Mouse (Mus musculus) C2C12 (cell line): ENCODE measurements at regions not wholly inside any gene's neighbourhood (a gene's known extent, or its start where the extent isn't known, plus 50 kb on each side); places are given as distances from the start of the nearest gene placed in this dataset.

Experiments used
- H3K27me3 ChIP-seq: one replicate; pipeline ENCODE4 v1.6.1; 2011; ENCODE audit not compliant: control insufficient read depth, insufficient read depth, insufficient read length
- H3K36me3 ChIP-seq: one replicate; pipeline ENCODE4 v1.6.1; 2011; ENCODE audit not compliant: control insufficient read depth, insufficient read depth
- H3K4me3 ChIP-seq: one replicate; pipeline ENCODE4 v1.5.1; 2011; ENCODE audit warnings: mild to moderate bottlenecking, control low read depth; ENCODE audit not compliant: poor library complexity, insufficient read depth, severe bottlenecking
- H3K79me2 ChIP-seq: one replicate; pipeline ENCODE4 v1.6.1; 2011; ENCODE audit not compliant: control insufficient read depth, insufficient read depth
- H3K79me3 ChIP-seq: one replicate; pipeline ENCODE4 v1.6.1; 2011; ENCODE audit warnings: low read depth, control low read depth
- H3ac ChIP-seq: one replicate; pipeline ENCODE3; 2011; ENCODE audit warnings: low read depth; ENCODE audit not compliant: control insufficient read depth, insufficient read length
- CEBPB ChIP-seq: IDR thresholded peaks from one replicate; pipeline ENCODE4 v1.6.1; 2011; ENCODE audit warnings: low read depth, mild to moderate bottlenecking, control low read depth, moderate library complexity
- CTCF ChIP-seq: IDR thresholded peaks from one replicate; pipeline ENCODE4 v1.5.1; 2011; ENCODE audit not compliant: control insufficient read depth, insufficient read depth, insufficient read length
- FOSL1 ChIP-seq: IDR thresholded peaks from one replicate; pipeline ENCODE4 v1.8.0; 2011; ENCODE audit warnings: mild to moderate bottlenecking, low read length; ENCODE audit not compliant: poor library complexity, insufficient read depth, severe bottlenecking
- MAX ChIP-seq: IDR thresholded peaks from one replicate; pipeline ENCODE4 v1.6.1; 2011; ENCODE audit warnings: mild to moderate bottlenecking, control low read depth
- MYOD1 ChIP-seq: IDR thresholded peaks from one replicate; pipeline ENCODE4 v1.6.1; 2011; ENCODE audit warnings: low read depth; ENCODE audit not compliant: control insufficient read depth, insufficient read length
- MYOG ChIP-seq: IDR thresholded peaks from one replicate; pipeline ENCODE4 v1.6.1; 2011; ENCODE audit not compliant: control insufficient read depth, insufficient read length; ENCODE audit errors: extremely low read depth
- USF1 ChIP-seq: IDR thresholded peaks from one replicate; pipeline ENCODE4 v1.6.1; 2011; ENCODE audit warnings: low read depth, mild to moderate bottlenecking, control low read depth, moderate library complexity

DNA sequence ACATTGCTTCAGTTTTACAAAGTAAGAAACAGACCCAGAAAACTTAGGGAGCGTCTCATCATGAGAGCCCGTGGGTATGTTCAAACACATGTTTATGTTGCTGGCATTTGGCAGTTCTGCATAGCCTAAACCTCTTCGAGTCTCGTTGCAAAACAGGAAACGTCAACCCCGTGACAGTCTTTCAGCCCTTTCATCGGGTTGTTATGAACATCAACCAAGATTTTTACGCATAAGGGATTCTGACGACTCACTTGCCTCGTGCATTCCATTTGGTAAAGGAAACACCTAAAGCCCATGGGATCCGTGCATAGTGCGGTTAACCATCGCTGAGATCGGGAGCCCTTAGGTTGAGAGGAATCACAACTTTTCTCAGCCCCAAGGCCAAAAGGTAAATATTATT lies 115.7 kb downstream of the Gpam start:
- H3K79me3 ChIP-seq = no peaks in the 10 kb centered on the region
- H3ac ChIP-seq = no peak overlapping the region
- H3K27me3 ChIP-seq = no peaks in the 10 kb centered on the region
- H3K4me3 ChIP-seq = no peak overlapping the region
- no peaks in the 10 kb centered on the region for H3K36me3 ChIP-seq
- TF ChIP-seq MYOG (no peak), MYOD1 (no peak), CTCF (no peak), CEBPB (no peak), FOSL1 (no peak), MAX (no peak), USF1 (no peak)
- H3K79me2 ChIP-seq = no peaks in the 10 kb centered on the region

DNA sequence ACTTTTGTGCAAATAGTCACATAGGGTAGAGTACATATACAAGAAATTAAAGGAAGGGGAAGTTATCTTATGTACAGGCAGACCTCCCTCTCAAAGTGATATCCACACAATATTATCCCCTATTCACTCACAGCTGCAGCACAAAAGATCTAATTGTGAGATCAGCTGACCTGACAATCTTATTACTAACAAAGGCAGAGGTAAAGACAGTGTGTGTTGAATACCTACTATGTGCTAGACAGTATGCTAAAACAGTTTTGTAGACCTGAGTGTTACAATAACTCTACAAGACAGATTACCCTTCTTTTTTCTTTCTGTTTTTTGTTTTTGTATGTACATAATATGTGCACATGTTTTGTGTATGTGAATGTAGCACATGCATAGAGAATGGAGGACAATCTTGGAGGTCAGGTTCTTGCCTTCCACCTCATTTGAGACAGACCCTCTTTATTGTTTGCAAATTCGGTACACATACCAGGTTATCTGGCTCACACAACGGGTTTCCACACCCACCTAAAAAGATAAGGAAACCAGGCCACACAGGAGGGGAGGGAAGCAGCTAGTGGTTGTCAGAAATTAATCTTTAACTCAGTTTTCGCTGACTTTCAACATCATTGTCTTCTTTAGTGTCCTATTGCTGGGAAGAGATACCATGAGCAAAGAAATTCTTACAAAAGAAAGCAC lies 118.4 kb downstream of the Gpam start:
- Histone ChIP-seq H3ac (no peak overlapping the region), H3K27me3 (no peaks in the 10 kb centered on the region), H3K4me3 (no peak overlapping the region), H3K79me2 (no peaks in the 10 kb centered on the region), H3K36me3 (no peaks in the 10 kb centered on the region), H3K79me3 (no peaks in the 10 kb centered on the region)
- TF ChIP-seq MAX (no peak), USF1 (no peak), MYOD1 (no peak)

DNA sequence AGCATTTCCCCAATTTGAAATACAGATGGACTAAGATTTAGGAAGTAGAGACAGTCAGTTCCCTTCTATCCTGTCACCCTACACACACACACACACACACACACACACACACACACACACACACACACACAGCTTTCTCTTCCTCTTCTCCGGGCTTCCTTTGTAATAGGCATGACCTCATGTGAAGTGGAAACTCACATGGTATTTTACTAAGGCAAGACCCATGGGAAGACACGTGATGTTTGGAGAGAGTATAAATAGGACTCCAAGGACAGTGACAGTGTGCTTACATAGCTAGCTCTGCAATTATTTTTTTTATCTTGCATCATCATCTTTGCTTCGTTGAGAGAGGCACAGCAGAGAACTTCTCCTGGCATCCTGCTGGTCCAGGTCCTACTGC lies 137.1 kb downstream of the Gpam start:
- Histone ChIP-seq H3K36me3 (no peaks in the 10 kb centered on the region), H3K4me3 (no peak overlapping the region), H3K79me3 (no peaks in the 10 kb centered on the region), H3ac (no peak overlapping the region), H3K79me2 (no peaks in the 10 kb centered on the region), H3K27me3 (no peaks in the 10 kb centered on the region)
- no peak for TF ChIP-seq CTCF
- no peak for TF ChIP-seq MYOG
- no peak for TF ChIP-seq FOSL1
- TF ChIP-seq CEBPB = no peak
- TF ChIP-seq MAX = no peak

DNA sequence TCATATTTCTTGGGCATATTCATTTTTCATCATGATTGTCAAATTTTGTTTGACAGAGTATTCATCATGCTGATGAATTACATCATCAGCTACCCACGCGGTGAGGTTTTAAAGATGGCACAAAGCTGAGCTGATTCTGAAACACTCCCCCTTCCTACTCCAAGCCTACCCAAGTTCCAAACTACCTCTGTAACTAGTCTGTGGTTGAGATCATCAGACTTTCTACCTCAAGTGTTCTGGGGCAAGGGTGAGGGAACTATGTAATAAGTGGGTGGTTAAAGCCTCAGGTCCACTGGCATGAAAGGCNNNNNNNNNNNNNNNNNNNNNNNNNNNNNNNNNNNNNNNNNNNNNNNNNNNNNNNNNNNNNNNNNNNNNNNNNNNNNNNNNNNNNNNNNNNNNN lies 142.5 kb downstream of the Gpam start:
- Histone ChIP-seq H3ac (no peak overlapping the region), H3K79me2 (no peaks in the 10 kb centered on the region), H3K36me3 (no peaks in the 10 kb centered on the region), H3K79me3 (no peaks in the 10 kb centered on the region), H3K4me3 (no peak overlapping the region), H3K27me3 (no peaks in the 10 kb centered on the region)
- TF ChIP-seq CEBPB (no peak), FOSL1 (no peak), MAX (no peak), MYOD1 (no peak)

DNA sequence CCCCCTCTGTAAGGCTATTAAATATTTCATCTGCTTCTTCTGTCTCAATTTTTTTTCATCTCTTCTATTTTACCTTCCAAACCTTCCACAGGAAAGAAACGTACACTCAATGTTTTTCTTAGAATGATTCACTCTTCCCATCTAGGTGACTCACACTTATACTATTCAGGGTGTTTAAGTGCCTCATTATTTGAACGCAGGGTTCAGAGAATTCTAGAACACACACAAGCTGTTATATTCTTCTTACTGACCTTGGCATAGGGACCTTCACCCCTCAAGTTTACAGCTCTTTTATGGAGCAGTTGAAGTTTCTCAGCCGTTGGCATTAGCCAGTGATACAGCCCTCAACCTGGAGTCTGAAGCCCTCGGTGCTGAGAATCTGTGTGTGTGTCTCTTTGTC lies 144.2 kb downstream of the Gpam start:
- Histone ChIP-seq H3K27me3 (no peaks in the 10 kb centered on the region), H3K4me3 (no peak overlapping the region), H3K79me3 (no peaks in the 10 kb centered on the region), H3K79me2 (no peaks in the 10 kb centered on the region), H3ac (no peak overlapping the region), H3K36me3 (no peaks in the 10 kb centered on the region)
- TF ChIP-seq CTCF (no peak), FOSL1 (peak; percentile 92)

DNA sequence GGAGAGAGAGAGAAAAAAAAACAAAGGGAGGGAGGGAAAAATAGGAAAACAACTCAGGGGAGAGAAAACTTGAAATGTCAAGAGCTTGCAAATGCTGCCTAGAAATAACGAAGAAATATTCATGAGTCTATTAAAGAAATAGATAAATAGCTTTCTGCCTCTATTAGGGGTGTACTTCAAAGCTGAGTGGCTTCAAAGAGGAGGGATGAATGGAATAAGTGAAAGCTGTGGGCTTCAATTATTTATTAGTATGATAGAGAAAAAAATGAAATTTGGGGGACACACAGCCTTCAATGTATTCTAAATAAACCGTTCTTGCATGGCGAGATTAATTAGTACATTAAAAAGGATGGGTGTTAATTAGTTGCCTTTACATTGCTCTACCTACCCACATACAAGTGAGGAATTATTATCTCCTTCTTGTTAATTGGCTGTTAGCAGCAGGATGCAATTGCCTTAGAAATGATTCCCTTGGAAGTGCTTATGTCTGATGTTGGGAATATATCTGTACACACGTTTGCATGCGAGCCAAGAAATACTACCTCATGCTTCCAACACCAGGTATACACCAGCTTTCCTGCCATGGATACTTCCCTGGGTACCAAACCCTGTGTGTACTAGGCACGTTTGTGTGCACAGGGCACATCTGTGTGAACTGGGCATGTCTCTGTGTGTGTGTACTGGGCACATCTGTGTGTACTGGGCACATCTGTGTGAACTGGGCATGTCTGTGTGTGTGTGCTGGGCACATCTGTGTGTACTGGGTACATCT lies 155.4 kb downstream of the Gpam start:
- Histone ChIP-seq H3K36me3 (no peaks in the 10 kb centered on the region), H3ac (no peak overlapping the region), H3K79me2 (no peaks in the 10 kb centered on the region), H3K79me3 (no peaks in the 10 kb centered on the region), H3K27me3 (no peaks in the 10 kb centered on the region), H3K4me3 (no peak overlapping the region)
- TF ChIP-seq CTCF = no peak
- TF ChIP-seq MYOD1 = no peak
- TF ChIP-seq CEBPB = no peak
- no peak for TF ChIP-seq MYOG
- no peak for TF ChIP-seq USF1
- no peak for TF ChIP-seq MAX
- TF ChIP-seq FOSL1 = no peak
